Mouse (Mus musculus) lung, adult 18-20 months (tissue): ENCODE results near the gene Olfr1276.

Experiments
- DNase-seq, 2 experiments: peaks; one replicate each; pipeline ENCODE4 v3.0.0; 2022; ENCODE audit warnings: mixed read lengths in 2 of 2

Olfr1276 gene

DNA sequence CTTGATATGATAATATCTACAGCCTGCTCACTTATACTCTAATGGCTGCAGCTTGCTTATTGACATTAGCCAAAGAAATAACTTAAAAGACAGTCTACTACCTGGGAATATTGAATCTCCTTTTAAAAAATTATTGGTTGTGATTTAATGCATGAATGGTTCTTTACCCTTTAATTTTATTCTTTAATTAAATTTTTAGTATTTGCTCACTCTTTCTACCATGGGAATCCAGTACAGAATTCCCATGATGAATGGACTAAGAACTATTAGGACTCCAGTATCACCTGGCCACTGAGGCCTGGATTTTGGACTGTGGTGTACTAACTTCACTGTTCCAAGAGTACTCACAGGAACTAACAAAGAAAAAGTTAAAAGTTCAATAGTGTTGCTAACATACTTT is at the start of gene Olfr1276:
Gene Olfr1276 (plus strand): TSS at position 301 of the 400 bp plus-strand sequence.
- DNase-seq: no peak

DNA sequence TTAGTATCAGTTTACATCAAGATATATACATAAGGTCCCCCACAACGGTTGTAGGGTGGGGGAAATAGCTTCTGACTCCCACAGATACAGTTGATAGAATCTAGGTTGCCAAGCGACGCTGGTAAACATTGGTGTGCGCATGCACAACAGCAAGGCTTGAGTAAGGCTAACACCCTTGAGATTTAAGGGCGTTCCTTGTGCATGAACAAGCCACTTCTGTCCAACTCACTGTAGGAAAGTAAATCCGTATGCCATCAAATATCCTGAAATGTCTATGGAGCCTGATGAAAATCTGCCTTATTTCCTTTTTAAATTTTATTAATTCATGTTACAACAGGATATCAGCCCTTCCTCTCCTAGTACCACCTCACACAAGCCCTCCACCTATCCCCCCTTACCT is 24.8 kb upstream of the Olfr1276 start, which contains the start of gene 4930430A15Rik:
Gene 4930430A15Rik (minus strand): TSS at position 101 of the 400 bp plus-strand sequence.
- no peak for DNase-seq

DNA sequence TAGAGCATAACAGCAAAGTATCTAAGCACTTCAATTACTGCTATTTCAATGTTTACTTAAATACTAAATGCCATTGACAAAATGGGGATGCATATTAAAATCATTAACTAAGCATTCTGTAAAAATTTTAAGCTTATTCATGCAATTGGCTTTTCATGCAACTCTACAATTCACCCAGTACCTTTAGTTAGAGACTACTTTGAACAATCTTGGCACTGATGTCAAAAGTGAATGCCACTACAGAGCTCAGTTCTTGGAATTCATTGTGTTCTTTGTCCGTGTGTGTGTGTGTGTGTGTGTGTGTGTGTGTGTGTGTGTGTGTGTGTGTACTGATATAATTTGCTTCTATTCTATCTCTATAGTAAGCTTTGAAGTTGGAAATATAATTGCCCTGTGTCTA is 19.1 kb upstream of the Olfr1276 start, which contains the start of gene Olfr1275:
Gene Olfr1275 (minus strand): TSS at position 101 of the 400 bp plus-strand sequence.
- DNase-seq: no peak

DNA sequence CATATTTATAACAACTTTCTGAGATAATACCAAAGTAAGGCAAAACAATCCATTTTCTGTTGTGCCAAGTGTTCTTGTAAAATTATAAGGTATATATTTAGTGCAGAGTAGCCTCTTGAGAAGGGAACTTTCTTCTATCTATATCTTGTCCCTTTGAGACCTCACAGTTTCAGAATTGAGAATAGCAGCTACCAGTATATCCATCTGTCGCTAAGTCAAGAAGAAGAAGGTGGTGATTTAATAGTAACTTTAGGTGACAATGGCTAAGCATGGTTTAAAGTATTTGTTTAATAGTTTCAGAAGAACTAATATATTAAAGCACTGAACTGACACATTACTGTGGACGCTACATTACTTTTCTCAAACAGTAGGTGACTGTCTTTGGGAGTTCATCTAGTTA is 19.7 kb downstream of the Olfr1276 start, which contains the start of gene Olfr1277:
Gene Olfr1277 (minus strand): TSS at position 101 of the 400 bp plus-strand sequence.
- no peak for DNase-seq

DNA sequence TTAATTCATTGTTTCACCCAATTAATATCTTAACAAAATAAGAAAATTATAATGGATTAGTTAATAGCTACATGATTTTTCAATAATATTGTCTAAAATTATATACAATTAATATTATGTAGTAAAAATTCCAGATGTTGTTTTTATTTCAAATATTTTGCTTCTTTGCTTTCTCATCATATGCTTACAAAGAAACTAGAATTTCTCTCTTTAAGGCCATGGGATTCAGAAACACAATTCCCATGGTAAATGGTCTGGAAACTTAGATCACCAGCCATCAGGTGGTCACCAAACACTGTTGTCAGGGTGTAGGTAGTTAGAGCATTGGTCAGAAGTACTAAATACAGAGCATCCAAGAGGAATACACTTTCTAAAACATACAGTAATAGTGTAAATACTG is 35.5 kb downstream of the Olfr1276 start, which contains the start of gene Olfr1278:
Gene Olfr1278 (plus strand): TSS at position 301 of the 400 bp plus-strand sequence.
- DNase-seq: no peak

DNA sequence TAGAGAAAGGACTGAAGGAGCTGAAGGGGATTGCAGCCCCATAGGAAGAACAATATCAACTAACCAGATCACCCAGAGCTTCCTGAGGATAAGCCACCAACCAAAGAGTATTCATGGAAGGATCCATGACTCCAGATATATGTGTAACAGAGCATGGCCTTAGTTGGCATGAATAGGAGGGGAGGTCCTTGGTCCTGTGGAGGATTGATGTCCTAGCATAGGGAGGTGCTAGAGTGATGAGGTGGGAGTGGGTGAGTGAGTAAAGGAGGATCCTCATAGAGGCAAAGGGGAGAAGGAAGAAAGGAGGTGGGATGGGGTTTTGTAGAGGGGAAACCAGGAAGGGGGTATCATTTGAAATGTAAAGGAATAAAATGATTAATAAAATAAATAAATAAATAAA is 44.2 kb downstream of the Olfr1276 start:
- DNase-seq: no peak

DNA sequence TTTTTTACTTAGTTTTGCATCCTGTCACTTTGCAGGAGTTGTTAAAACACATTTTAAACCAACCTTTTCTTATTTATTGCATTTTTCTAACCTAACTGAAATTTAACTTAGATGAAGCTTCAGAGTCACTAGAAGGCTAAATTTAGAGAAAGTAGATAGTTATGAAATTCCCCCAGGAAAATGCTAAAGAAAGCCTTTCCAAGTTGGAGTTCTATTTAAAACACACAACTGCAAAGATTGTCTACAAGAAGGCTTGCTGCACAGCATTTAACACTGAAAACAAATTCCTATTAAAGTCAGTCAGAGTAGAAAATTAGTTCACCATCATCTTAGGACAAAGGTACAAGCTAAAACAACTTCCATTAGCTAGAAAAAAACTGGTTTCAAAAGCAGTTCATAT is 46.1 kb downstream of the Olfr1276 start, which contains the start of gene Olfr1279:
Gene Olfr1279 (plus strand): TSS at position 262 of the 400 bp plus-strand sequence.
- DNase-seq: no peak
